Mouse (Mus musculus) monocyte, adult 2 months (primary cell): ENCODE results near the gene Abhd11.
"Not testable (repeated sequence)": the region's sequence is repeated elsewhere in the genome, so short reads cannot be mapped to it uniquely, and the experiment has no call there.

Experiments used
- DNase-seq, 2 experiments: peaks; one replicate each; pipeline ENCODE4 v3.0.0; 2022; ENCODE audit warnings: low spot score in 2 of 2, low read depth in 1 of 2

Gene Abhd11

DNA sequence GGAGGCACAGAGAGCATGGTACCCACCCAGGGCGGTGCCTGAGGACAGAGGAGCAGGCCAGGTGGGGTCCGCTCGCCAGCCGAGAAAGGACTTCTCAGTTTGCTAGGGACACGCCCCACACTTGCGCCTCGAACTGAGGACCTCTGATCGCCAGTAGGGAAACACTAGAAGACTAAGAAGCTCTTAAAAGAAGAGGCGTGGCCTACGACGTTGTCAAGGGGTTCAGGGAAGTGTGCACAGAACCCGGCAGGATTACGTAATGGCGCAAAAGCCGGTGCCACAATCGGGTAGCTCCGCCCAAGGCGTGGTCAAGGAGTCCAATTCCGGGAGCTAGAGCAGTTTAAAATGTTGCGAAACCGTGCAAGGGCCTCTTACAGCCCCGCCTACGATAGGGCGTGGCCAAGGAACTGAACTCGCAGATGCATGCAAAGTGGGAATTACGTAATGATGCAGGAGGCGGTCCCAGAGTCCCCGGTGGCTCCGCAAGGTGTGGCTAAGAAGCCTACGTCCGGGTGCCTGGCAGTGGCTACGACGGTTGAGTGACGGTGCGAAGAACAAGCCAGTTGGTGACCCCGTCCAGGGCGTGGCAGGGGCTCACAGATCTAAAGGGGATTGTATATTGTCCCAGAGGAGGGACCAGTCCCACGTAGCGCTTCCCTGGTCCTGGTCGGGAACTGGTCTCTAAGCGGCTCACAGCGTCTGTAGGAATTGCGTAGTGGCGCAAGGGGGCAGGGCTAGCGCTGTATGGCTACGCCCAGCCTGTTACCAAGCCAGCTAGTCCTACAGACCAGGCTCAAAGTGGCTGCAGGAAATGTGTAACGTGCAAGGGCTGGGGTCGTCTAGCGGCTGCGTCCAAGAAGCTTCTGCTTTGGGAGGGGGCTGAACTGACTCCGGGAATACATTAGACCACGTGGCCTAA, at the start of gene Abhd11:
Gene Abhd11, plus strand, starts transcription at position 482 of the 919 bp plus-strand sequence.
- peak; percentile 97 to 98 for DNase-seq

DNA sequence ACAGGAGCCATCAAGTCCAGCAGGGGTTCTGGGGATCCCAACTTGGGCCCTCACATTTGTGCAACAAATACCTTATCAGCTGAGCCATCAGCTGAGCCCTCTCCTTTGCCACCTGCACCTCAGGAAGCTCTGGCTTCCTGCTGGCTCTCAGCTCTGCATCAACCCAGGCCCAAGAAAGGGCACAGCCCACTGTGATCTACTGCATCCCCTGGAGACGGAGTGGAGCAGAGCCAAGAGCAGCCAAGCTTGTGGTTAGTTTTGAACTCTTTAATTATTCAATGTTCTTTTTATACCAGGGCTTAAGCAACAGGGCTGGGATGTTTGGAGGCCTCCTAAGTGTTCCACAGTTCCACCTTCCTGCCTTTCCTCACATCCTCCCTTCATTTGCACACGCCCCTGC, 48.5 kb upstream of the Abhd11 start:
- no peak for DNase-seq

DNA sequence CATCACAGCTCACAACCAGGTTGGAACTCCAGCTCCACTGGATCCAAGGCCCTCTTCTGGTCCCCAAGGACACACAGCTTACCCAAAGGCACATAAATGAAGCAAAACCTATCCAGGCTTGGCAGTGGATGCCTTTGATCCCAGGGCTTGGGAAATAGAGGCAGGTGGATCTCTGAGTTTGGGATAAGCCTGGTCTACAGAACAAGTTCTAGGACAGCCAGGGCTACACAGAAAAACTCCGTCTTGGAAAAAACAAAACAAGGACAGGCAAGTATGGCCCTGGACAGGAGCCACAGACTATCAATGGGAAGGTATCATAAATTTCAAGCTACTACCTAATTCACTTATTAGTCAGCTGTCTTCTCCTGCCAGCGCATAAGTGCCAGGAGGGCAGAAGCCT, 47.4 kb upstream of the Abhd11 start:
- DNase-seq = no peak

DNA sequence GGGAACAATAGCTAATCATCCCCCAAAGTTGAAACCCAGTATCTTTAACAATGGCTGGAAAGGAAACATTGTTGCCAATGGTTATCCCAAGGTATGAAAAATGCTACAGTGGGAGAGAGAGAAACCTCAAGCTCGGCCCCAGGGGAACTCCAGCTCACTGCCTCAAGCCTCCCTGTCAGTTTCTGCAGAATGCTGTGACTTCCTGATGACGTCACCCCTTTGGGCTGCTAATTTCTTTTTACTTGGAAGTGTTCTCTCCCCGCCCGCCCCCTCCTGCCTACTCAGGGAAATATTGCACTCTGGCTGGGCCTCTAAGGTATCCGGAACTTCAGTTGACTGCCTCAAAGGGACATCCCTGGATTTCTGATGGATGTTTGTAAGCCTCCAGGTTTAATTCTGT, 45.4 kb upstream of the Abhd11 start:
- no peak for DNase-seq

DNA sequence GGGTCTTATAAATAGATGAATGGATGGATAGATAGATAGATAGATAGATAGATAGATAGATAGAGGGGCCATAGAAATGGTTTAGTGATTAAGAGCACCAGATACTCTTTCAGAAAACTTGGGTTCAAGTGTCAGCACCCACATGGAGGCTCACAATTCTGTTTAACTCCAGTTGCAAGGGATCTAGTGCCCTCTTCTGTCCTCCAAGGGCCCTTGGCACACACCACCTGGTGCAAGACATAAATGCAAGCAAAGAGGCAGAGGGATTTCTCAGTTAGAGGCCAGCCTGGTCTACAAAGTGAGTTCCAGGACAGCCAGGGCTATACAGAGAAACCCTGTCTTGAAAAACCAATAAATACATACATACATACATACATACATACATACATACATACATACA, 44.3 kb upstream of the Abhd11 start:
- not testable (repeated sequence) for DNase-seq

DNA sequence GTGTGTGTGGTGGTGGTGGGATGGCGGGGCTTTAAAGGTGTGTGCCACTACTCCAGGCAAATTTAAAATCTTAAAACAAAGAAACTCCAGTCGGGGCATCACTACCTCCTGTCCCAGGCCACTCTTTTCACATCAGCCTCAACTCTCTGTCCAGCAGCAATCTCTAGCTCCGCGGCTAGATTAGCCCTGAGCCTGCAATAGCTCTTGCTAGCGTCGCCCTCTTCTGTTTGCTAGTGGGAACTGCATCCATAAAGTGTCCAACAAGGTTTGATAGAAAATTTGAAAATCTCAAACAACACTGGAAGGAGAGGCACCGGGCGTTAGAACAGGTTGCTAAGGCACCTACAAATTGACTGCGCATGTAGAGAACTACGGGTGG, 43.5 kb upstream of the Abhd11 start:
- DNase-seq = peak in 1 of 2 experiments; percentile 40

DNA sequence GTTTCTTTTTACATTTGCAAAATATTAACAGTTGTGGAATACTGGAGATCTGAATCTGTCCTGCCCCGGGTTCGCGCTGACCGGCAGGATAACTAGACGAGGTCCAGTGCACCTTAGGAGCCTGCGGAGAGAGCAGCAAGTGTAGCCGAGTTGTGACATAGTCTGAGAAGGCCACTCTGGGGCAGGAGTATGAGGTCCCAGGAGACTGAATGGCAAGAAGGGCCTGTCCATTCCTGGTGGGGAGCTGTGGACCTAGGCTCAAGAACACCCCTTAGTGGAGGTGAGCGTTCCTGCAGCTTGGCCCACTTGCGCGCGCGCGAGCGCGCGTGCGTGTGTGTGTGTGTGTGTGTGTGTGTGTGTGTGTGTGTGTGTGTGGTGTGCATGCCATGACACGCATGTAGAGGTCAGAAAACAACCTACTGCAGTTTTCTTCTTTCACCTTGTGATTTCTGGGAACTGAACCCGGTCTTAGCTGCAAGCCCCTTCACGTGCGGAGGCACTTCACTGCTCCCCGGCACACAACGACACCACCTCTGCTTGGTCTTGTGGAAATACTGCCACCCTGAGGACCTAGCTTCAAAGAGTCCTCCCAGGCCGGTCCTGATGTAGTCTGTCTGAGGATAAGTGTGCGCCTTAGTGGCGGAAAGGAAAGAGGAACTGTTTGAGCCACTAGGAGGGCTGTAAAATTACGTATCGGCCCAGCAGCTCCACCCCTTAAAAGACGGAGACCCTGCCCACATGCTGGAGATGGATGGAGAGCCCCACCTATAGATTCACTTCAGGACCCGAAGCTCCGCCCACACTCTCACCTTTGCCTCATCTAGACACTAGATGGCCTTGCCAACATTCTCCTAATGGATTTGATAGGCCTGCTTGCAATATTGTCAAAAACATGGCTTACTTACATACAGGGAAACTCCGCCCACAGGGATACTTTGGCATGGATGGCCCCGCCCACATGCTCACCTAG, 42.8 kb upstream of the Abhd11 start:
- DNase-seq = no peak

DNA sequence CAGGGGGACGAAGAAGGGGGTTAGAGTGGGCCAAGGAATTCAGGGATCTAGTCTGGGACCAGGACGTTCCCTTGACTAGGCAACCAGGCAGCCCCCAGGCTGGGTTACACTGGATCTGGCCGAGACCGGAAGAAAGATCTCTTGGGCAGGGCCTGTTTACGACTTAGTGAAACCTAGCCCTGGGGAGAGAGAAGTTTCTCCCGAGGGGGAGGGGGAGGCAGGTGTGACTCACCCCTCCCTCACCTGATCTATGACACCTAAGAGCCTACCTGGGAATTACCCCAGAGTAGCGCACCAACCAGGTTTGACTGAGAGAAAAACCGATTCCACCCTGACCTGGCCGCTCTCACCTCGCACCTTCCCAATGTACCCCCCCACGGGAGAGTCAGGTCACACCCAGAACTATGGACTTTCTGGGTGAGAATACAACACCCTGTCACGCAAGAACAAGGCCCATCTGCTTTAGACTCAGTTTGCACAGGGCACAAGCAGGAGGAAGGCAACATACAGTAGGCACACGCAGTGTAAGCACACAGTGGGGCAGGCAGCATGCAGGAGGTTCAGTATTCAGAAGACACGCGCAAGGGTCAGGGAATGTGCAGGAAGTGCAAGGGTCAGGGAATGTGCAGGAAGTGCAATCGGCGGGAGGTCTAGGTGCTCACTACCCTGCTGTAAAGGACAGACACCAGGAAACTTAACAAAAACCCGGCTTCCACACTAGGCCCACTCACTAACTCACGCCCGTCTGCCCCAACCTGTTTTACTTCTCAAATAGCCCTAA, 41.6 kb upstream of the Abhd11 start:
- no peak for DNase-seq

DNA sequence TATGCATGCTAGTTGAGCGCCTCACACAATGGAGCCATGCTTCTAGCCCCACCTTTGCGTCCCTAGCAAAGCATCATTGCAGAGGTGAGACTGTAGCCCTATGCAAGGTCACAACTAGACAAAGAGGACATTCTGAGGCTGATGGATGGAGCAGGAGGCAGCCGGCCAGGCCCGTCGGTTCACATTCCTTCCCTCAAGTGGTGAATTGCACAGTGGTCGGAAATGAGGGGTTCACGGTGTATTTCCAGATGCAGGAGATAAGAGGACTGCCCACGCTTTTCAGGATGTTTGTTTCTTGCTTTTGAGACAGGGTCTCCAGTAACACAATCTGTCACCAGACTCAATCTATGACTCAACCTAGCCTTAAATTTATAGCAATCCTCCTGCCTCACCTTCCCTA, 38.3 kb upstream of the Abhd11 start:
- DNase-seq = no peak

DNA sequence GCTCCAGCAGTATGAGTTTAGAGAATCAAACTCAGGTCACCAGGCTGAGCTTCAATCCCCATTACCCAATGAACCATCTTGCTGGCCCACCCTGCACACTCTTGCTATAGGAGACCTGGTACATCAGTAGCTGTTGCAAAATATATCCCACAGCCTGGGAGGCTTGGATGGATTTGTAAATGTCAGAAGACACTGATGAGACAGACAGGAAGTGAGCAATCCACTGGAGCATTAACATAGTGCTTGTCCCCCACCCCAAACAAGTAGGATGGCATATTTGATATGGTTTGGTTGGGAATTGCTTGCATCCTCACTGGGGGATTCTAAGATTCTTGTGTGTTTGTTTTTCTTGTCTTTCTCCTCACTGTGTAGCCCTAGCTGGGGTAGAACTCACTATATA, 35.9 kb upstream of the Abhd11 start:
- no peak for DNase-seq

DNA sequence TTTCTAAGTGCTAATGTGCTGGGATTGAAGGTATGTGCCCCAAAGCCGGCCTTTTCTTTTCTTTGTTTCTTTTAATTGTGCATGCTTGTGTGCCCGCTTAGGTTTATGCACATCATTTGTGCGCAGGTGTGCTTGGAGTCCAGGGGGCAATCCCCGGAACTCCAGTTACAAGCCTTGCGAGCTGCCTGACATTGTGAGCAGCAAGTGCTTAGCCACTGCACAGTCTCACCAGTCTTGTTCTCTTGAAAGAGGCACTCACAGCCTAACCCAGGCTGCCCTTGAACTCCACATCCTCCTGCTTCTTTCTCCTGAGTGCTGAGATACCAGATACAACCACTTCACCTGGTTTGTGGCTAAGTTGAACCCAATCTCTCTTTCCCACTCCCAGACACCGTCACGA, 35.4 kb upstream of the Abhd11 start:
- DNase-seq = no peak

DNA sequence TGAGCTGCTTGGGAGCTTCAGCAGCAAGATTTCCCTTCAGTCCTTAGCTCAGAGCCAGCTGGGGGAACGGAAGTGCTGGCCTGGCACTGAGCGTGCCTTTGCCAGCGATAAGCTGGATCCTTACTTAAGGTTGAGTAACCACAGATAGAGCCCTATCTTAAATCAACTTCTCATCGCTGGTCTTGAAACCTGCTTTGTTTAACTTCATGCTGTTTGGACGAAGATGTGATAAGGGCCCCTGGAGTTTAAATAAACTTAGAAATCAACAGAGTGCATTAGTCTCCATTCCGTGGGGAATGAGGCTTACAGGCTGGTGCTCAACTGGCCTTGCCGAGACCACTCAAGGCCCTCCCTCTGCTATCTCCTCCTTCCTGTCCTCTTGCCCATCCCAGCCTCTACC, 34.7 kb upstream of the Abhd11 start:
- no peak for DNase-seq

DNA sequence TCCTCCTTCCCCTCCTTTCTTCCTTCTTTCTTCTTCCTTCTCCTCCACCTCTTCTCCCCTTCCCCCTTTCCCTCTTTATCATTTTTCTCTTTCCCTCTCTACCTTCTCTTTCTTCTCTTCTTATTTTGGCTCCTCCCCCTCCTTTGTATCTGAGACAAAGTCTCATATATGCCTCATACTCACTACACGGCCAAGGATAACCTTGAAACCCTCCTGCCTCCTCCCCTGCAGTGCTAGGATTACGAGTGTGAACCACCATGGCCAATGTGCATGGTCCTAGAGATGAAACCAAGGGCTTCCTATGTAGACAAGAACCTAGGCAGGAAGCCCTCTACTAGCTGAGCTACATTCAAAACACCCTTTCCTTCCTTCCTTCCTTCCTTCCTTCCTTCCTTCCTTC, 34.0 kb upstream of the Abhd11 start:
- no peak for DNase-seq

DNA sequence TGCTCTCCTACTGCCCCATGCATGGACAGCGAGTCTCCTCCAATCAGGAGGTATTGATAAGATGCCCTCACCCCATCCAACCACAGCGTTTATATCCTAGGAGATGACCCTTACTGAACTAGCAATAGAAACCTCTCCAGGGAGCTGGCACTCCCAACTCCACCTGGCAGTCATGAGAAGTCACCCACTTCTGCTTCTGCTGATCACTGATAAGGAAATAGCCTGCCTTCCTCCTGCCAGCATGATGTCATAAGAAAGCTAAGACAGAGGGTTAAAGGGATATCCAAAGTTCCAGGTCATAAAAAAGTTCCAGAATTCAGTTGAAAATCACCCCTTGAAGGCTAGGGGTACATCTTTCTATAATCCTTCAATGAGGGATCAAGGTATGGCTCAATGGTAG, 32.8 kb upstream of the Abhd11 start:
- no peak for DNase-seq

DNA sequence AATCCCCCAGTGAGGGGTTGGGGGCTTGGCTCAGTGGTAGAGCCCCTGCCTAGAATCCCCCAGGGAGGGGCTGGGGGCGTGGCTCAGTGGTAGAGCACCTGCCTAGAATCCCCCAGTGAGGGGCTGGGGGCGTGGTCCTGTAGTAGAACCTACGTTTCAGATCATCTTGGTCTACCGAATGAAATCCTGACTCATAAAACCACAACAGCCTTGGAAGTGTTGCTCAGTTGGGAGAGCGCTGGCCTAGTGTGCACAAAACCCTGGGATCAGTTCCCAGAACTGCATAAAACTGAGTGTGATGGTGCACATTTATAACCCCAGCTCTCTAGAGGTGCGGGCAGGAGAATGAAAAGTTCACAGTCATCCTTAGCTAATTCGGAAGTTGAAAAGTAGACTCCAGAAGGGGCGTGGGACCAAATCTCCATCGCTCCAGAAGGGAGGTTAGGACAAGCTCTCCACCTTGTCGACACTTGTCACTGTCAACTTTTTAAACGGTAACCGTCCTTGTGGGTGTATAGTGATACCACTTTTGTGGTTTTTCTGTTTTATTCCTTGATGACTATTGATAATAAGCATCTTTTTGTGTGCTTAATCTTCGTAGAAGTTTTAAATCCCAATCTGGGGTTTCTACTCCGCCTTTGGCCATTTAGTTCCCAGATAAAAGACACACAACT, 32.2 kb upstream of the Abhd11 start:
- DNase-seq = no peak

DNA sequence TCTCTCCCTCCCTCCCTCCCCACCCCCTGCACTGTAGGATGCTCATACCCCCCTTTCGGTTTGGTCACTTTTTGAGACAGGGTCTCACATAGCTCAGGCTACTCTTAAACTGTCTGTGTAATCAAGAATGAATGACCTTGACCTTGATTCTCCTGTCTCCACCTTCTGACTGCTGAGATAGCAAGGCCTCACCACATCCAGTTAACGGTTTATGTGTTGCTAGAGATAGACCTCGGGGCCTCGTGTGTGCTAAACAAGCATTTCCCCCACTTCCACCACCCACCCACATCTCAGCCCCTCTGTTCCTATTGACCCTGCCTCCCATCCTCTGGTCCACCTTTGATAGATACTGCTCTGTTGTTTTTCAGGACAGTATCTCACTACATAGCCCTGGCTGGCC, 31.1 kb upstream of the Abhd11 start:
- DNase-seq = no peak

DNA sequence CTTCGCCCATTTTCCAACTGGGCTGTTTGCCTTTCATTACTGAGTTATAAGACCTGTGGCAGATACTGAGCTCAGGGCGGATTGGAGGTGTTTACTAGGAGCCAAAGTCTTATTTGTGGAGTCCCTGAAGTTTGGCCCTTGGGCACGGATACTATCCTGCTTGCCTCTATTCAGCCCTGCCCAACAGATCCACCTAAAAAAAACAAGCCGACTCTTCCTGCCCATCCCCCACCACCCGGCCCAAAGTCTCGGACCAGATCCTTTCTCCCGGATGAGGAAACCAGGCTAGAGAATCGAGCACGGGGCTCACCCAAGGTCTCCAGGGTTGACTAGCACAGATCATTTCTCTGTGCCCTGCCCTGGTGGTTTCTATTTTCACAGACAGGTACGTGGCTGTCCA, 27.8 kb upstream of the Abhd11 start:
- DNase-seq = no peak

DNA sequence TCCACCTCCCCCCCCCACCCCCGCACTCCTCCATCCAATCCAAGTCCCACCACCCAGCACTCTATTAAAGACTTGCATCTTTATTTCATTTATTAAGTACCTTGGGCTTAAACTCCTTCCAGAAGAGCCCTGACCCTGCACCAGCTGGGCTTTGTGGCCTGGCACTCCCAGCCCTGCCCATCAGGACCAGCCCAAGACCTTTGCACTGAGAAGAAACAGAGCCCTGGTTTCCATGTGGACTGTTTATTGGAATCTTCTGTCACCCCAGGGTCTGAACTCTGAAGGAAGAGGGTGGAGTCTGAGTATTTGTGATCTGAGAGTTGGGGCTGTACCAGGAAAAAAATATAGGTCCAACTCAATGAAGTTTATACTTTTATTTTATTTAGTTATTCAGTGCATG, 25.8 kb upstream of the Abhd11 start:
- DNase-seq = no peak

DNA sequence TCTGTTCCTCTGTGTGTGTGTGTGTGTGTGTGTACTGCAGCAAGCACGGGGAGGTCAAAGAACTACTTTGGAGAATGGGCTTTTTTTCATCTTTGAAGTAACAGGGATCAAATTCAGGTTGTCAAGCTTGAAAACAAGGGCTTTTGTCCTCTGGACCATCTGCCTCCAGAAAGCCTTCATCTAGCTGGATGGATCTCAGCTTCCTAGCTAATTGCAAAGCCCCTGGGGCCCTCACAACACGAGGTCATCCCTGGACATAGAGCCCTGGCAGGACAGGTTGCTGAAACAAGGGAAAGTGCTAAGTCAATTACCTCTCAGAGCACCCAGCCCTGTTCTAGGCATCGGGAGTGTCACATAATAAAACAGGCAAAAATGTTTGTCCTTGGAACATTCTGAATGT, 25.2 kb upstream of the Abhd11 start:
- no peak for DNase-seq

DNA sequence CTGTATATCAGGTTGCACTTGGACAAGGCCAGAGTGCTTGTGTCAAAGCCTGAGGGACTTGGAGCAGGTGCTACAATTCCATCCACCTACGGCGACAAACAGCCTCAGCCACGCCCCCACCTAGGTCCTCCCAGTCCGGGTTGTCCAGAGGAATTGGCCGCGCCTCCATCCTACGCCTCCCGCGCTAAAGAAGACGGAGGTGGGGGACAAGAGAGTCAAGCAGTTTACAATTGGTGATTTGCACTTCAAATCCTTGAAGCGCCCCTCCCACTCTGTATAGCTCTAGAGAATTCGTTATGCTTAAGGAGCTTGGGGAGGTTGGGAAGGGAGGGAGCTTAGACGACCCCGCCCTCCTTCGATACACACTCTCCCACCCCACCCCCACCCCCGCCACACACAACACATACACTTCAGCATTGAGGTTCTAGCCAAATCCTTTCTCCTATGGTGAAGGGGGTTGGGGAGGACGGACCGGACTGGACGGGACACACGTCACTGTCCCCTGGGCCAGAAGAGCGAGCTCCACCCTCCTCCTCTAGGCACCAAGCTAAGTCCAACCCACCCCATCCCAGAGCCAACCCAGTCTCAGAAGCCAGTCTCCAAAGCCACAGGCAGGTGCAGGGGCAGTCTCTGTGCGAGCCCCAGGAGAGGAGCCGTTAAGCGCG, 23.2 kb upstream of the Abhd11 start, which contains the start of gene Cldn3:
Gene Cldn3, plus strand, starts transcription at position 582 of the 665 bp plus-strand sequence.
- no peak for DNase-seq
